Mouse (Mus musculus) olfactory bulb, adult 2 months (tissue): ENCODE measurements around the gene Tmem82.

ENCODE experiments used
- CTCF ChIP-seq: fragments of 200-500 bp; IDR thresholded peaks from 2 replicates; pipeline ENCODE4 v1.5.1; 2012; ENCODE audit warnings: low read depth, mild to moderate bottlenecking, low read length, moderate library complexity; ENCODE audit not compliant: insufficient read depth
- POLR2A ChIP-seq: fragments of 200-500 bp; IDR thresholded peaks from 2 replicates; pipeline ENCODE4 v1.6.1; 2012; ENCODE audit warnings: mild to moderate bottlenecking, low read depth, low read length, moderate library complexity; ENCODE audit not compliant: insufficient read depth

GRCm38 (mm10) chr4:141576404-141576803, 42.0 kb downstream of the Tmem82 start:
- TF ChIP-seq POLR2A = no peak
- no peak for TF ChIP-seq CTCF
